Mouse (Mus musculus): ENCODE measurements around the gene Sik2.
A peak's percentile ranks its signal among the peaks of the same experiment; 100 is the strongest.

Gene Sik2

GRCm38 (mm10) chr9:50861119-50861839 is 147.6 kb downstream of the Sik2 start:
- no peak for DNase-seq

GRCm38 (mm10) chr9:50858681-50859080 is 150.2 kb downstream of the Sik2 start:
- no peak for DNase-seq

GRCm38 (mm10) chr9:50857082-50857641 is 151.7 kb downstream of the Sik2 start:
- DNase-seq = no peak

- peak; percentile 99 for DNase-seq
These were observed 152.4 kb downstream of the Sik2 start for GRCm38 (mm10) chr9:50856341-50857081.

- no peak for DNase-seq
These were observed 153.1 kb downstream of the Sik2 start for GRCm38 (mm10) chr9:50855780-50856179.

GRCm38 (mm10) chr9:50855133-50855766 is 153.6 kb downstream of the Sik2 start:
- DNase-seq = no peak

GRCm38 (mm10) chr9:50854376-50854775 is 154.5 kb downstream of the Sik2 start:
- no peak for DNase-seq

- DNase-seq = no peak
These were observed 156.1 kb downstream of the Sik2 start for GRCm38 (mm10) chr9:50852634-50853349.

- DNase-seq = peak; percentile 92
These were observed 158.2 kb downstream of the Sik2 start for GRCm38 (mm10) chr9:50850713-50851112.

GRCm38 (mm10) chr9:50850271-50850670 is 158.6 kb downstream of the Sik2 start:
- peak; percentile 94 for DNase-seq

GRCm38 (mm10) chr9:50849755-50850154 is 159.1 kb downstream of the Sik2 start:
- DNase-seq = no peak

GRCm38 (mm10) chr9:50849249-50849648 is 159.6 kb downstream of the Sik2 start:
- DNase-seq = peak; percentile 96

GRCm38 (mm10) chr9:50848821-50849220 is 160.1 kb downstream of the Sik2 start:
- DNase-seq = no peak

GRCm38 (mm10) chr9:50847606-50848368 is 161.1 kb downstream of the Sik2 start:
- DNase-seq = no peak

GRCm38 (mm10) chr9:50847133-50847532 is 161.7 kb downstream of the Sik2 start:
- no peak for DNase-seq

GRCm38 (mm10) chr9:50845547-50845946 is 163.3 kb downstream of the Sik2 start:
- no peak for DNase-seq

GRCm38 (mm10) chr9:50845081-50845480 is 163.8 kb downstream of the Sik2 start, which contains the start of gene Ppp2r1b:
TSS of gene Ppp2r1b (plus strand) at chr9:50845301.
- no peak for DNase-seq

All from heart, adult 11 months (tissue).